Mouse (Mus musculus) c-Kit-positive CD71-positive TER-119-positive erythroid progenitor cells, embryonic 14.5 days (primary cell): ENCODE measurements around the gene Gnaq.

Experiments used
- DNase-seq: peaks from one replicate; pipeline ENCODE4 v3.0.0-alpha.2; 2013; ENCODE audit warnings: low spot score

Gene Gnaq

GRCm38 (mm10) chr19:16372752-16373486 lies 240.3 kb downstream of the Gnaq start:
- no peak for DNase-seq

GRCm38 (mm10) chr19:16375881-16376280 lies 243.2 kb downstream of the Gnaq start:
- no peak for DNase-seq

DNA sequence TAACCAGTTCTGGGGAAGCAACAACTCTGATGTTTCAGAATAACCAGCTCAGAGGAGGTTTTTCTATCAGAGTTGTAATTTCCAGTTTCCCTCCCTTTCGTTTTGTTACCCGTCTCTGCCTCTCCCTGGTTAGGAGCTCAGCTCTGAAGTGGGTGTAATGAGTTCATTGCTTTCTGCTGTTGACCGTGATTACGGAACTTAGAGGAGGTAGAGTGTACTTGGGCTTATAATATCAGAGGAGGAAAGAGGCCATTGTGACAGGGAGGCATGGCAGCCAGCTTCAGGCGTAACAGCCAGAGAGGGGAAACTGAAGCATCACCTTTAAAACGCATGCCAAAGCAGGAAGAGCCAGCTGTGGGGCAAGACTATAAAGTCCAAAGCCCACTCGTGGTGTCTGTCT lies 245.9 kb downstream of the Gnaq start:
- no peak for DNase-seq

DNA sequence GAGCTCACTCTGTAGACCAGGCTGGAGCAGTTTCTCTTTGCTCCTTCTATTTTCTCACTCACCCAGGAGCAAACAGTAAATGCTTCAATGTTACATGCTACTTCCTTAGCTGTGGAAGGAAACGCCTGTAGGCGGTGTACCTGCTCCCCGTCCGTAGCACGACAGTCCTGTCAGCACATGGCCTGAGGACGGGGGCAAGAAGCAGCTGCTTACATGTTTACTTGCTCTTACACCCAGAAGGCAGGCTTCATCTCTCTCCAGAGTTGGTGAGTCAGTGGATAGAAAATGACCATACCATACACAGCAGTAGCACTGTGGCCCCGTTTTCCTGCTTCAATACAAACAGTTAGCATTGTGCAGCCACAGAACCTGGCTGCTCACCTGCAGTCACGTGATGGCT lies 247.1 kb downstream of the Gnaq start:
- DNase-seq, result no peak

GRCm38 (mm10) chr19:16382392-16382791 lies 249.8 kb downstream of the Gnaq start:
- no peak for DNase-seq

GRCm38 (mm10) chr19:16383127-16383526 lies 250.5 kb downstream of the Gnaq start:
- no peak for DNase-seq

- DNase-seq, result no peak
Measured at GRCm38 (mm10) chr19:16384094-16384493, 251.5 kb downstream of the Gnaq start.

DNA sequence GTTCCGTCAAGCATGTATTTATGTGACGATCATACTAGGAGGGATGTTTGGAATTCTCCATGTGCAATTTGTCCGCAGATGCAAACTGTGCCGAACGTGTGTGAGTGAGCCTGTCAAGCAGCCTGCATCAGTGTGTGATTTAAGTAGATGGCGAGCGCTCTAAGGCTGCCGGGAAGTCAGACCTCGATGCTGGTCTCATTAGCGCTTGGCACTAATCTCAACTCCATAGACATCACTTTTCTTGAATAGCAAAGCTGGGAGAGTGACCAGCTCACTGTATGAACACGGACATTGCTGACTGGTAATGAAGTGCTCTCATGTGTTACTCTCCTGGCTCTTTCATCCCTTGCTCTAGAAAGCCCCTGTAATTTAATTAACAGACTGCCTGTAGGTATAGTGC lies 252.3 kb downstream of the Gnaq start:
- DNase-seq, result no peak

- no peak for DNase-seq
Measured at GRCm38 (mm10) chr19:16386514-16386913, 253.9 kb downstream of the Gnaq start.

GRCm38 (mm10) chr19:16390192-16390795 lies 257.7 kb downstream of the Gnaq start:
- DNase-seq, result no peak

DNA sequence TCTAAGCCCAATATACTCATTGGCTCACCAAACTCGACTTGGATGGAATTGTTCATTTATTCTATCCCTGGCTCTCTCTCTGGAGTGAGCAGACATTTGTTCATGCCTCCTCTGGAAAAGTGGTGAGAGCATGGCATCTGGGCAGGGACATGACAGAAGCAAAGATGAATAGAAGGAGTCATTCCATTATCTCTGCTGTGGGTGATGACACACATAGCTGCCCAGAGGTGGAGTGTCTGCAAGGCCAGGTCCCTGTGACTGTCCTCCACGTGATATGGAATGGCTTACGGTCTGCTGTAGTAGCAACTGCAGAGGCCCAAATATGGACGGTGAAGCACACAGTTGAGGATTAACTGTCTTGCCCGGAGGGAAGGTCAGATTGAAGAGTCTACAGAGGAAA lies 261.8 kb downstream of the Gnaq start:
- no peak for DNase-seq

DNA sequence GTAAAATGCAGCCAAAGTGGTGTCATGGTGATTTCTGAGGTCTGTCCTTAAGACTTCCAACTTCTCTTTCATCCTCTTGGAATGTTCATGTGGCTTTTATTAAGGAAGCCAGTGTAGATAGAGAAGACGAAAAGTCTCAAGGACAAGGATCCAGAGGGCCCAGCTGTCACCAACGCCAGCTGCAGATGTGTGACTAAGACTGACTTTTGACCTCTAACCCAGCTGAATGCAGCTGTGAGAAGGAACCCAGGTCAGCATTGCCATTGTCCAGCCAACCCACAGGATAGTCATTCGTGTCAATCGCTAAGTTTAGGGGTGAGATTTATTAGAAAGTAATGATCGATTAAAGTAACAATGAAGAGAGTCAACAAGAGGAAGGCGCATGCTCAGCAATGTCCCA lies 270.5 kb downstream of the Gnaq start:
- DNase-seq, result no peak

GRCm38 (mm10) chr19:16407727-16408126 lies 275.1 kb downstream of the Gnaq start:
- no peak for DNase-seq

DNA sequence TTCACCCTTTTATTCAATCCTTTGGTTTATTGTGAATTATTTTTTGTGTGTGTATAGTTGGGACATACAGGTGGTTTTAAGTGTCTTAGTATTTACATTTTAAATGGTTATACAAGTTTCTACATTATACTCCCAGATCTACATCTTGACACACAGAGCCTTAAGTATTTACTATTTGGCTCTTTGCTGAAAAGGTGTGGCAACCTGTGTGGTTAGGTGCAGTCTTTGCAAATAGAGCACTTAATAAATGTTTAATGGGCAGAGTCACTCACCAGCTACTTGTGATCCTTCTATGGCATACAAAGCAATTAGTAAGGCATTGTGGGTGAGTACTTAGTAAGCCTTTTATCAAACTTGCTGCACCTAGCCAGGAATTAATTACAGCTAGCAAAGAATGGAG lies 278.7 kb downstream of the Gnaq start:
- no peak for DNase-seq

DNA sequence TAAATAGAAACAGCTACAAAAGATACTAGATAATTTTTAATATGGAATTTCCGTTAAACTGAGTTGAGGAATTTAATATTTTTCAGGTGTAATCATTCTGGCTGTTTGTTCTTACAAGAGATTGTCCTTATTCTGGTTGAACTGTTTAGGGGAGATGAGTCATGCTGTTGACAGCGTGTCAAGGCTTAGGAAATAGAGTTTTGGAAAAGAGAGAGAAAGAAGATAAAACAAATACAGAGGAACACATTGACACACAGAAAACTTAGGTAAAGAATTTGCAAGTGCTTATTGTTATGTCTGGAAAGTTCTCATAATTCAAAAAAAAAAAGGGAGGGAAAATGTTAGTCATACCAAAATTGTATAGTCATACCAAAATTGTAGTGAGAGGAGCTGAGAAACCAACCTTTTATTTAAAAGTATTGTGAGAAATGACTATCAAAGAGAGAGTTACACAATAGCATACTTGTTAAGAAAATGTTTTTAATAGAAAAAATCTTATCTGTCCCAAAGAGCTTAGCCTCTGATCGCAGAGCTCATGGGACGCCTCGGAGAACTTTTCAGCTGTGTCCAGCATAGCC lies 285.5 kb downstream of the Gnaq start:
- no peak for DNase-seq

DNA sequence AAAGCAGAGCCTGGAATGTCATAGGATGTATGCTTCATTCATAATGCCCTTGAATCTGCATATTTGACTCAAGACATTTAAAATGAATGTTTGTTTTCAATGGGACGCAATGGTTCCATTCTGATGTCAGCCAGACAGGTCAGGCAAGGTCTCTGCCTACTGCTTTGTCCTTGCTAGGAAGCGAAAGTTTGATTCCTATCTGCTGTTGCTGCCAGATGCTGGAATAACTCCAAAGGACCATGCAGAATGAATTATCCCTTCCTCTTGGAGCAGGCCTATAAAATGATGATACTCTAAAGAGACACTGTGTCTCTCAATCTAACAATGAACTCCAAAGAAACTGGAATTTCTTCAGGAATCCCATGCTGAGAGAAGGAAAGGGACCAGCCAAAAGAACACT lies 293.0 kb downstream of the Gnaq start:
- no peak for DNase-seq

- no peak for DNase-seq
Measured at GRCm38 (mm10) chr19:16431368-16431767, 298.7 kb downstream of the Gnaq start.

GRCm38 (mm10) chr19:16434879-16435278 lies 302.2 kb downstream of the Gnaq start:
- peak; percentile 44 for DNase-seq

DNA sequence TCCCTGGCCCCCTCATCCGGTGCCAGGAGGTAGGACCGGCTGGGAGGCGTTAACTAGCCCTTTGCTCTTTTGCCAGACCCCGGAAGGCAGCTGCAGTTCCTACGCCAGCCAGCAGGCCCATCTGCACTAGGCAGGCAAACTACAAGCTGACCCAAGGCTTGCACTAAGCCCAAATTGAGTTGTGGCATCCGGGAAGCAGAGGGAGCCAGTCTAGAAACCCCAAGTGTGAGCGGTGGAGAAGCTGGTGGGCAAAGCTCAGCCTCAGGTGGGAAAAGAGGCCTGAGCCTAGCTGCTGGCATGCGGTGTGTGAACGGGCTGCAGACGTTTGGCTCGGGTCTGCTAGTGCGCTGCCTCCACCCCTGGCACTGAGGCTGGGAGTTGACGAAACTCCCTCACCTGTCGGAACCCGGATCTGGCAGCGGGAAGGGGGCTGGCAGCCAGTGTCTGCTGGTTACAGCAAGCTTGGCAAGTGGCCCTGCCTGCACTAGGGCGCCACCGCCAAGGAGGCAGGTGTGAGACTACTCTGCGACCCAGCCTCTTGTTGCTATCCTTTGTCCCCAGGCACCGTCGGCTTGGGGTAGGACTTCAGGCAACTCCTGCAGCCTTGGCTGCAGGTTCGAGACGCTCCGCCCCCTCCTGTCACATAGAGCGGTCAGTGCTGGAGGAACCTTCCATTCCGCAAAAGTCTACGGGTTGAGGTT lies 303.1 kb downstream of the Gnaq start, which contains the start of gene Gna14:
Gene Gna14 (plus strand): TSS at position 232 of the 701 bp plus-strand sequence.
- peak; percentile 44 for DNase-seq

DNA sequence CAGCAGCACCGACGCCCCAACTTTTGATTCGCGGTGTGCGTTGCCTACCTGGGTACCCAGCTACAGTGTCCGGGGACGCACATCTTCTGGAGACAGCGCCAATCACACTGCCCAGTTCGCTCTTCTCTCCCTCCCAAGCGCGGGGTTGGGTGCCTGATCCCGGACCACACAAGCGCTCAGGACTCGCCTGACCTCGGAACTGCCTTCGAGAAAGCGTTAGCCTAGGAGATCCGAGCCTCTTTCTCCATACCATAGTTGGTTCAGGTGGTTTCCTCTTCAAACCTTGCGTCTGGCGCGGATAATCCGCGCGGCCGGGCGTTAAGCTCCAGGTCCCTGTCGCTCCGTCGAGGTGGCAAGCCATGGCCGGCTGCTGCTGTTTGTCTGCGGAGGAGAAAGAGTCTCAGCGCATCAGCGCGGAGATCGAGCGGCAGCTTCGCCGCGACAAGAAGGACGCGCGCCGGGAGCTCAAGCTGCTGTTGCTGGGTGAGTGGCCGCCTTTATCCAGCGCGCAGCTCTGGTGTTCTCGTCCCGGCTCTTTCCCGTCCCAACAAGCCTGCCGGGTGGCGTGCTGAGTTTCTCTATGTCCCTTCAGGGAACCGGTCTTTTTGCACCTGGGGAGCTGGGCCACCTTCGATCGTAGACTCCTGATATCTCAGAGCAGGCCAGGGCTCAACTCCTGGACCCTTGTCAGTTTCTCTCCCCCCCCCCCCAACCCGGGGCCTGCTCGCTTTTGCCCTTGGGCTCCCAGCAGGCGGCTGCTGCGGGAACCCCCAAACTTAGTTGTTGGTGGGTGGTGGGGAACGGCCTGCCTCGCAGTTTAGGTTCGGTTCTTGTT lies 303.9 kb downstream of the Gnaq start:
- peak; percentile 14 for DNase-seq
